Mouse (Mus musculus) retina, postnatal 7 days (tissue): ENCODE data around the gene Rnf168.

Experiments
- DNase-seq: peaks from one replicate; pipeline ENCODE4 v3.0.0-alpha.2; 2012; ENCODE audit warnings: low read depth, low spot score

Gene Rnf168

GRCm38 (mm10) chr16:32312859-32313258 lies 35.6 kb downstream of the Rnf168 start:
- no peak for DNase-seq

DNA sequence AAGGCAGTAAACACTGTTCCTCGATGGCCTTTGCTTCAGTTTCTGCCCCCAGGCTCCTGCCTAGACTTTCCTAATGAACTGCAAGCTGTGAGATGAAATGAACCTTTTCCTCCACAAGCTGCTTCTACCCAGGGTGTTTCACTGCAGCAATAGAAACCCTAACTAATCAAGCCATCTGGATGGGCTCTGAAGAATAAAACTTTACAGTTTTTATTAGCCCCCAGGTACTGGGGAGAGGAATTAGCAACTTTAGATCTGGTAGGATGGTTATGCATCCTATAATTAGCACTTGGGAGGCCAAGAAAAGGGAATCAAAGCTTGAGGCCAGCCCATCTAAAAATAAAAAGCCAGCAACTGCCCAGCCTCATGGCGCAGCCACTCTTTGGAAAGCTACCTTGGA lies 39.3 kb downstream of the Rnf168 start:
- no peak for DNase-seq

- DNase-seq = no peak
Observed at GRCm38 (mm10) chr16:32323953-32324352, 46.7 kb downstream of the Rnf168 start.

GRCm38 (mm10) chr16:32330876-32331670 lies 53.8 kb downstream of the Rnf168 start:
- no peak for DNase-seq

DNA sequence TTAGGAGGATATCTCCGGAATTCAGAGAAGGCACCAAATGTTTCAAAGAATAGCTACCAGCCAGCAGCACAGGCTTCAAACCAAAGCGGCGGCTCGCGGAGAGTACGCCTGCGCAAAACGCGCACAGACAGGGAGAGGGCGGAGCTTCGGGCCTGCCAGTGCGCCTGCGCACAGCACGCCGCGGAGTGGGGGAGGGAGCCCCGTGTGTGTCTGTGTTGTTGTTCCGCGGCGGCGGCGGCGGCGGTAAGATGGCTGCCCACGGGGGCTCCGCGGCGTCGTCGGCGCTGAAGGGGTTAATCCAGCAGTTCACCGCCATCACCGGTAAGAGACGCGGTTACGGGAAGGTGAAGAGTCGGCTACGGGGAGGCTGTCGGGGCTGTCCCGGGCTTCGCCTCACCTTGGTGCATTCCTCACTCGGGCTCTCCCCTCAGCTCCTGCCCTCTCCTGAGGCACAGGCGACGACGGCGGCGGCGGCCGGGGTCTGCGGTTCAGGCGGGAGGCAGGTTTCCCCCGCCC lies 54.8 kb downstream of the Rnf168 start, which contains the start of gene Ubxn7:
TSS of gene Ubxn7 (plus strand) at position 218 of the 516 bp plus-strand sequence.
- peak; percentile 95 for DNase-seq

- peak; percentile 25 for DNase-seq
Observed at GRCm38 (mm10) chr16:32332556-32333511, 55.6 kb downstream of the Rnf168 start.

GRCm38 (mm10) chr16:32335146-32335545 lies 57.9 kb downstream of the Rnf168 start:
- DNase-seq = no peak

GRCm38 (mm10) chr16:32336026-32336780 lies 58.9 kb downstream of the Rnf168 start:
- no peak for DNase-seq

DNA sequence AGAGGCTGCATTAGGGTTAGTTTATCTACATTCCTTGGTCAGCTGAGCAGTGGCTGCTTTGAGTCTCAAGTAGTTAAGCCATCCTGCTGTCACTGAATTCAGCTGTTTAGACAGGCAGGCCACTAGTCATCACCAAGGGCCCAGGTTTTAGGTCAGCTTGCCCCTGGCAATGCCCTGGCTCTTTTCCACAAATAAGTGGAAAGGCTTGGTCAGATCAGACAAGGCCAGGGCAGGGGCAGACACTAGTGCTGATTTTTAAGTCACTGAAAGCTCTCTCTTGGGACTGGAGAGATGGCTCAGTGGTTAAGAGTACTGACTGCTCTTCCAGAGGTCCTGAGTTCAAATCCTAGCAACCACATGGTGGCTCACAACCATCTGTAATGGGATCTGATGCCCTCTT lies 59.7 kb downstream of the Rnf168 start:
- DNase-seq = no peak

DNA sequence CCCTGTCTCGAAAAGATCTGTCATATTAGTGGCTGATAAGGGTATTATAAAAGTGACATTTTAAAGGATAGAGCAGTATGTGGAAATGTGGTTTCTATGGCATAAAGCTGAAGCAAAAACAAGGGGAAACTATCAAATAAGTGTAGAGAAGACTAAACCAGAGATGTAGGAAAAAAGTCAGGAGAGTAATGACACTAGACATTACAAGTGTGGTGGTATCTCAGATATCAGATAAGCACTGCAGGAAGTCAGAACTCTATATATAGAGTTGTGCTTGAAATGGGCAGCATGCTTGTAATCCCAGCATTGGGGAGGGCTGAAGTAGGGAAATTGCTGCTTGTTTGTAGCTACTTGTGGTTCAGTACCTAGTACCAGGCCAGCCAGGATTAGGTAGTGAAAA lies 63.2 kb downstream of the Rnf168 start:
- DNase-seq = no peak

DNA sequence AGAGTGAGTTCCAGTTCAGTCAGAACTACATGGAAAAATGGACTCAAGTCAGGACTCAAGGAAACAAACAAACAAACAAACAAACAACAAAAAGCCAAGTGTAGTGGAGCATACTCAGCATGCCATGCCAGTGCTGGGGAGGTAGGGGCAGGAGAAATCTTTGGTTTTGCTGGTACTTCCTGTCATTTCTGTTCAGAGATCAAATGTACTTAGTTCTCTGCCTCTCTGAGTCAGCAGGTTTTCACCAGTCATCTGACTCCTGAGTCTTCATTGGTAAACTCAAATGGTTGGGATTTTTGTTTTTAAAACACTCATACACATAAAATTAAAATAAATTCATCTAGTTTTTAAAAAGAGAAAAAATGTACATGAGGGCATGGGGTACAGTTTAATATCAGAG lies 68.3 kb downstream of the Rnf168 start:
- DNase-seq = no peak

GRCm38 (mm10) chr16:32350776-32351175 lies 73.5 kb downstream of the Rnf168 start:
- DNase-seq = no peak
